Mouse (Mus musculus): ENCODE results near the gene Lrrc43. TPM values are rescaled to one million over a fixed set of nuclear protein-coding genes. Genes with fewer than 3 reads are reported as not detected.

Lrrc43 gene
- polyA plus RNA-seq, 1 experiment from 2014 or later: 0.34 TPM

Small RNA genes lying within 50 kb of the gene (microRNA-seq; reads per million reads assigned to microRNA genes)
- 2.7 reads per million, percentile 2 among the genes with 10 or more reads in this experiment for gene Mir7647

Other genes starting within 250 kb of the Lrrc43 start
- 3.7 and 6.0 TPM in 2 replicates for gene Wdr66, start 237.2 kb upstream of the Lrrc43 start, polyA plus RNA-seq (2016; fragmentation: Nextera tagmentation; extraction: Ambion mirVana)
- gene Bcl7a, start 145.5 kb upstream of the Lrrc43 start, polyA plus RNA-seq (2016; fragmentation: Nextera tagmentation; extraction: Ambion mirVana): 56.6 and 59.9 TPM in 2 replicates
- gene Mlxip, start 94.5 kb upstream of the Lrrc43 start, polyA plus RNA-seq (2016; fragmentation: Nextera tagmentation; extraction: Ambion mirVana): 20.7 and 21.6 TPM in 2 replicates
- gene Il31, start 184 bp downstream of the Lrrc43 start, polyA plus RNA-seq (2016; fragmentation: Nextera tagmentation; extraction: Ambion mirVana): not detected in 2 replicates
- gene B3gnt4, start 21.2 kb downstream of the Lrrc43 start, polyA plus RNA-seq (2016; fragmentation: Nextera tagmentation; extraction: Ambion mirVana): 1.4 and 1.5 TPM in 2 replicates
- gene Diablo, start 34.9 kb downstream of the Lrrc43 start, polyA plus RNA-seq (2016; fragmentation: Nextera tagmentation; extraction: Ambion mirVana): 112 and 124 TPM in 2 replicates
- gene Gm49027, start 36.2 kb downstream of the Lrrc43 start, polyA plus RNA-seq (2016; fragmentation: Nextera tagmentation; extraction: Ambion mirVana): 1.6 and 2.4 TPM in 2 replicates
- 41.4 and 43.7 TPM in 2 replicates for gene Vps33a, start 83.7 kb downstream of the Lrrc43 start, polyA plus RNA-seq (2016; fragmentation: Nextera tagmentation; extraction: Ambion mirVana)
- 71.4 and 74.6 TPM in 2 replicates for gene Clip1, start 195.3 kb downstream of the Lrrc43 start, polyA plus RNA-seq (2016; fragmentation: Nextera tagmentation; extraction: Ambion mirVana)
- 80.2 and 90.5 TPM in 2 replicates for gene Zcchc8, start 231.8 kb downstream of the Lrrc43 start, polyA plus RNA-seq (2016; fragmentation: Nextera tagmentation; extraction: Ambion mirVana)

All from hindbrain, embryonic 12.5 days (tissue).